Mouse (Mus musculus) 3T3-L1 (cell line): ENCODE measurements around the gene Fbxl15.
A peak's percentile ranks its signal among the peaks of the same experiment; 100 is the strongest.

ENCODE experiments used
- DNase-seq: peaks from one replicate; pipeline ENCODE4 v3.0.0-alpha.2; 2015; ENCODE audit warnings: low read depth, low spot score

Gene Fbxl15

GRCm38 (mm10) chr19:46308706-46309435 lies 19.1 kb upstream of the Fbxl15 start:
- DNase-seq = no peak

GRCm38 (mm10) chr19:46309651-46310305 lies 18.2 kb upstream of the Fbxl15 start:
- DNase-seq = no peak

DNA sequence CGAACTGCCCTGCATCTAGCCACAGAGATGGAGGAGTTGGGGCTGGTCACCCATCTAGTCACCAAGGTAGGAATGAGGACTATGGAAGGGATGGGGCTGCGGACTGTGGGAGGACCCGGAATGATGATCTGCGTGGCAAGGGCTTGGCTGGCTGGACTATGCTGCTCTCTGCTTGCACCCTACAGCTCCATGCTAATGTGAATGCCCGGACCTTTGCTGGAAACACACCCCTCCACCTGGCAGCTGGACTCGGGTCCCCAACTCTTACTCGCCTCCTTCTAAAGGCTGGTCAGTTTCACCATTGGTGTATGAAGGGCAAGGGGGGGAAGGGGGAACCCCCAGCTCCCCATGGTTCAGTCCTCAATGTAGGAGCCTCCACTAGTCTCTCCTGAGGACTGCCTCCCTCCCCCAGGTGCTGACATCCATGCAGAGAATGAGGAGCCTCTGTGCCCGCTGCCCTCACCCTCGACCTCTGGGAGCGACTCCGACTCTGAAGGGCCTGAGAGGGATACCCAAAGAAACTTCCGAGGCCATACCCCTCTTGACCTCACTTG lies 17.6 kb upstream of the Fbxl15 start:
- no peak for DNase-seq

DNA sequence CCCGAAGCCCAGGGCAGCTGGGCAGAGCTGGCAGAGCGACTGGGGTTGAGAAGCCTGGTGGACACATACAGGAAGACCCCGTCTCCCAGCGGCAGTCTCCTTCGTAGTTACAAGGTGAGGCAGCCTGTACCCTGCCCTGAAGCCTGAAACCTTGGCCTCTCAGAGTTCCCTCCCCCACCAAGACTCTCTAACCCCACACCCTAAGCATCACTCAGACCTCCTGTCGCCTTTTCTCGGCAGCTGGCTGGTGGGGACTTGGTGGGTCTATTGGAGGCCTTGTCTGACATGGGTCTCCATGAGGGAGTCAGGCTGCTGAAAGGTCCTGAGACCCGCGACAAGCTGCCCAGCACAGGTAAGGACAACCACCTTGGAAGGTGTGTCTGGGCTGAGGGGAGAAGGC lies 16.6 kb upstream of the Fbxl15 start:
- no peak for DNase-seq

DNA sequence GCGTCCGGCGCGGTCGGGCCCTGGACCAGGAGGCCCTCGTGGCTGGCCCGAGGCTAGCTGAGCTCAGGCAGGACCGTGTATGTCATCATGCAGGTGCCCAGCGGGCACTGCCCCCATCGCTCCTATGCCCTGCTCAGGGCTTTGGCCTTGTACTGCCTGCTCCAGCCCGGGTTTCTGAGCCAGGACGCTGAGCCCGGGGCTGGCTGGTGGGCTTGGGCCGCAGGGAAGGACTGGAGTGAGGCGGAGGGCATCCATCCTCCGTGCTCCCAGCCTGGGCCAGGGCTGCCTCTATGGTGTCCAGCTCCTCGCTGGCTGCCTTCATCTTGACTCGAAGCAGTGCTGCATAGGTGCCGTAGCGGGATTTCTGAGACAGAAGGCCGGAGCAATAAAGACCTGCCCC lies 15.4 kb upstream of the Fbxl15 start:
- no peak for DNase-seq

DNA sequence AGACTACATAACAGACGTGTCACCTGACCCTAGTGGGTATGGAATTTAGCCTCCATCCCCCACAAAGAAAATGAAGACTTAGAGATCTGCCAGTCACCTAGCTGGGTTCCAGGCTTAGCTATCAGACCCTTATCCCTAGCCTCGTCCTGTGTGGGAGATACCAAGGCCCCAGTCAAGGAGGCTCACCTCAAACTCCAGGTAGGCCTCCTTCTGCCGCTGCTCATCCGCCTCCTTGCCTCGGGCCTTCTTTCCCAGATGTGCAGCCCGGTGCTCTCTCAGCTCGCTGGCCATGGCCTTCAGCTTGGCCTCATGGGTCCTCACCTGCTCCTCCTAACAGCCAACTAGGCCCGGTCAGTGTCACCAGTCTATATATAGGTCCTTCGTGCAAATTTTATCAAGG lies 14.9 kb upstream of the Fbxl15 start:
- no peak for DNase-seq

GRCm38 (mm10) chr19:46313591-46313990 lies 14.4 kb upstream of the Fbxl15 start:
- DNase-seq = no peak

- no peak for DNase-seq
These were observed 13.8 kb upstream of the Fbxl15 start for GRCm38 (mm10) chr19:46314151-46314601.

- peak; percentile 57 for DNase-seq
These were observed 12.9 kb upstream of the Fbxl15 start for GRCm38 (mm10) chr19:46314872-46315742.

DNA sequence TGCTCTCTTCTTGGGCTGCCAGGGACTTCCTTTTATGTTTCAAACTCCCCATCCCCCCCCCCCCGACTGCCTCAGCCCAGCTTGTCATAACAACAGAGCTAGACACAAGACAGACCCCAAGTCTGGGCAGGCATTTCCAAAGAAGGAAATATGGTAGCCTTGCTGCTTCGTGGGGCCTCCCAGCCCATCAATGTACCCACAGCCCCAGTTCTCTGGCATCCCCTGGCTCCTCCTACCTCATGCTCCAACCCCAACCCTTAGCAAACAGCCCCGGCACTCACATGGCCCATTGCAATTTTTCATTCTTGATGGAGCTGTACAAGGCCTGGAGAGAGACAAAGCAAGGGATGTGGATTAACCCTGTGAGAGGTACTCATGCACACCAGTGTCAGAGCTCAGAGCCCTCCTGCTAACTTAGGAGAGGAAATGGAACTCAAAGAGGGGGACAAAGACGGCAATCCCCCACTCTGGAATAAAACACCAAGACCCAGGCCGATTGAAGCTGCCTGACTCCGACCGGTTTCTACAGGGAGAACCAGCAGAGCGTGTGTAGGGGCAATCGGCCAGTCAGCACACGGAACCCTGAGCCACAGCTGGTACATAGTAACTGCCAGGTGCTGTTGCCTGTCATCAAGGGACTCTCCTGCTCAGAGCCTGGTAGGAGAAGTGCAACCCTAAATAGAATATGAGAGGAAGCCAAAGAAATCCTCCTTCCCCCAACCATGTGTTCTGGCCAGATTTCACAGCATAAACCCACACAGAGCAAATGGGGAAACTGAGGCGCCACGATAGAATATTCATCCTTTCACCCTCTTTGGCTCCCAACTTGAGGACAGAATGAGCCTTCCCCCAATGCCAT lies 12.0 kb upstream of the Fbxl15 start:
- no peak for DNase-seq

GRCm38 (mm10) chr19:46316846-46317545 lies 11.0 kb upstream of the Fbxl15 start:
- DNase-seq = no peak

GRCm38 (mm10) chr19:46317546-46317885 lies 10.5 kb upstream of the Fbxl15 start:
- no peak for DNase-seq

GRCm38 (mm10) chr19:46318031-46318471 lies 9.9 kb upstream of the Fbxl15 start:
- no peak for DNase-seq

- peak; percentile 94 for DNase-seq
These were observed 9.2 kb upstream of the Fbxl15 start for GRCm38 (mm10) chr19:46318586-46319378.

DNA sequence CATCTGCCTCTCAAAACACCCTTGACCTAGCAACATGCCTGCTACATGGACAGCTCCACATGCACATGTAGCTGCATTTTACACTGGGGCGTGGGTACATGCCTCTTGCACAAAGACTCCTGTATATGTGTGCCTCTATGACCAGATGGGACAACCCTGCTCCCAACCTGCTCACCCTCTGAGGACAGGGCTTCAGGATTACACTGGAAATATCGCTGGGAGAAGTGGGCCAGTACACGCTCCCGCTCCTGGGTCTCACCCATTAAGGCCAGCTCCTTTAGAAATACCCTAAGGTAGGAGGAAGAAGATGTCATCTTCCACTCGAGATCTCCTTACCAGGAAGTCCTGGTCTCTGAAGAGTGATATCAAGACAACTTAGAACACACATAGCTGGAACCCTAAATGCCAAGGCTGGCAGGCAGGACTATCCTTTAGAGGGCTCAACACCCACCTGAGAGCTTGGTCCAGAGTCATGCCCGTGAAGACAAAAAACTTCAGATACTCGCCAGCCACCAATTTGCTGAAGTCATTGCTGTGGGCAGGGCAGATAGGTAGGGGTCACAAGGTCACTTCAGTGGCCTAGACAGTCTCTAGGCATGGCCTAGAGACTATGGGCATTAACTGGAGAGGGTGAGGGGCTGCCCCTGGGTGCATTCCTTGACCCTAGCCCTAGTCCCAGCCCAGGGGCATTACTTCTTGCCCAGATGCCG lies 7.8 kb upstream of the Fbxl15 start:
- DNase-seq = no peak

GRCm38 (mm10) chr19:46321101-46321943 lies 6.7 kb upstream of the Fbxl15 start:
- peak; percentile 93 for DNase-seq

GRCm38 (mm10) chr19:46322144-46322995 lies 5.6 kb upstream of the Fbxl15 start:
- DNase-seq = no peak
